Mouse (Mus musculus): ENCODE results near the gene Ccl1. TPM values are rescaled to one million over a fixed set of nuclear protein-coding genes. Genes with fewer than 3 reads are reported as not detected.

Ccl1 gene
- polyA plus RNA-seq, 1 experiment = not detected

DNA sequence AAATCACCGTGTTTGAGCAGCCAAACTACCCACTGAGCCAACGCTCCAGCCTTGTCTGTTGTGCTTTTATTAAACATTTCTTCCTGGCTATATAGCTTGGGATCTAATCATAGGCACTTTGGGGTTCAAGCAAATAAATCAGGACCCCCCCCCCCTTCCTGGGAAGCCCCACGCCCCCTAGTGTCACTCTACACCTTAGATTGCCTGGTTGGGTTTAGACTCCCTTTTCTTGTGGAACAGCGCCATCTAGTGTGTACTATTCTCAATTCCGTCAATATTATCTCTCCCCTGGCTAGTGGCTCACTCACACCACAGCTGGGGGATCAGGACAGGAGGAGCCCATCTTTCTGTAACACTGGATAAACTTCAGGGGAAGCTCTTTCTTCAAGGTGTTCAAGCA lies 127.8 kb downstream of the Ccl1 start:
- WGBS = 31% methylated on average over 5 of the region's 5 CpGs

DNA sequence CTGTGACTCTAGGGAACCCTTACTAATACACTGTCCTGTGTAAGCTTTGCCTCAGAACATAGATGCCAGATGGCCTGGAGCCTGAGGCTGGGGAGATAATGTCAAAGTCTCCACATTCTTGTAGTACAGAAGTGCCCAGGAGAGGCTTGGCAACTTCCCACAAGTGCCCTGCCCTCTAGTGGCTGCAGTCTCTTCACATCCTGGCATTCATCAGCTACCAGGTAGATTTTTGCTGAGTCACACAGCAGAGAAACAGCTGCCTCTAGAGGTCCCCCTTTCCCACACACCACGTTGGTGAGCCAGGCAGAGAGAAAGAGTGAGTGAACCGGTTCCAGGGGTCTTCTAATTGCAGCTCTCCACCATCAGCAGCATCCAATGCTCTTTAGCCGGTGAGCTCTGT lies 130.7 kb downstream of the Ccl1 start:
- Histone ChIP-seq H3K27ac (ENCODE audit: insufficient read depth, low read length) (no peak overlapping the region), H3K27me3 (ENCODE audit: control insufficient read depth, insufficient read depth, low read length) (no peaks in the 10 kb centered on the region), H3K4me3 (ENCODE audit: extremely low read depth, insufficient read depth, insufficient read length) (no peak overlapping the region), H3K36me3 (ENCODE audit: control insufficient read depth, insufficient read depth, low read length) (no peaks in the 10 kb centered on the region), H3K4me1 (ENCODE audit: control insufficient read depth, insufficient read depth, insufficient read length) (no peaks in the 10 kb centered on the region)
- peak in 1 of 2 experiments; percentile 23 for DNase-seq (ENCODE audit: low read depth in 1 of 2, low spot score in 2 of 2)
- 29% methylated on average over 3 of the region's 3 CpGs for WGBS
- TF ChIP-seq POLR2A (IDR thresholded peaks at IDR 0.05; ENCODE audit: low read depth, low read length) (no peak), CTCF (IDR thresholded peaks at IDR 0.05; ENCODE audit: extremely low read depth, insufficient read depth, insufficient read length, insufficient replicate concordance) (peak; percentile 33; the same call in 1 of the 2 replicates)

More for the DNA sequence above, 127.8 kb downstream of the Ccl1 start:
- Histone ChIP-seq H3K4me3 (ENCODE audit: extremely low read depth, insufficient read depth, insufficient read length) (no peak overlapping the region), H3K27ac (ENCODE audit: insufficient read depth, low read length) (no peak overlapping the region), H3K27me3 (ENCODE audit: control insufficient read depth, insufficient read depth, low read length) (no peaks in the 10 kb centered on the region), H3K4me1 (ENCODE audit: control insufficient read depth, insufficient read depth, insufficient read length) (no peaks in the 10 kb centered on the region; the same call in 1 of the 2 replicates), H3K36me3 (ENCODE audit: control insufficient read depth, insufficient read depth, low read length) (no peaks in the 10 kb centered on the region)
- TF ChIP-seq POLR2A (IDR thresholded peaks at IDR 0.05; ENCODE audit: low read depth, low read length) = no peak
- peak; percentile 54; the same call in 1 of the 2 replicates for TF ChIP-seq CTCF (IDR thresholded peaks at IDR 0.05; ENCODE audit: extremely low read depth, insufficient read depth, insufficient read length, insufficient replicate concordance)
- DNase-seq (ENCODE audit: low read depth in 1 of 2, low spot score in 2 of 2) = peak in 1 of 2 experiments; percentile 22

DNA sequence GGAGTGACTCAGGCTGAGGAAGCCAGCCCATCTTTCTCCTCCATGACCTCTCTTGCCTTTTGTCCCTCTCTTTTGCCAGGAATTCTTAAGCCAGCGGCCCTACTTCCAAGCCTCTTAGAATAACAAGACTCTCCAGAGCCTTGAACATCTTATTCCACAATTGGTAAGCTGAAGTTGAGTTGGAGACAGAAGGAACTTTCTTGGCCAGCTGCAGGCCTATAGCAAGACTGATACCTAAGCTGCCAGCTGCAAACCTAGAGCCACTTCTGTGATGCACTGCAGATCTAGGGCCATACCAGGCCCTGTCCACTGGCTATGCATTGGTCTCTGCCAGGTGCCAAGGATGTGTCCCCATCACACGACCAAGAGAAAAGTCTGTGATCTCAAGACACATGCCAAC lies 132.0 kb downstream of the Ccl1 start:
- no peaks in the 10 kb centered on the region for H3K27me3 ChIP-seq (ENCODE audit: control insufficient read depth, insufficient read depth, low read length)
- TF ChIP-seq CTCF (IDR thresholded peaks at IDR 0.05; ENCODE audit: extremely low read depth, insufficient read depth, insufficient read length, insufficient replicate concordance) (no peak), POLR2A (IDR thresholded peaks at IDR 0.05; ENCODE audit: low read depth, low read length) (no peak)
- no peak for DNase-seq (ENCODE audit: low read depth in 1 of 2, low spot score in 2 of 2)
- H3K4me3 ChIP-seq (ENCODE audit: extremely low read depth, insufficient read depth, insufficient read length) = no peak overlapping the region
- H3K27ac ChIP-seq (ENCODE audit: insufficient read depth, low read length) = no peak overlapping the region
- 79% methylated on average over 2 of the region's 2 CpGs for WGBS
- H3K4me1 ChIP-seq (ENCODE audit: control insufficient read depth, insufficient read depth, insufficient read length) = no peaks in the 10 kb centered on the region
- no peaks in the 10 kb centered on the region for H3K36me3 ChIP-seq (ENCODE audit: control insufficient read depth, insufficient read depth, low read length)

DNA sequence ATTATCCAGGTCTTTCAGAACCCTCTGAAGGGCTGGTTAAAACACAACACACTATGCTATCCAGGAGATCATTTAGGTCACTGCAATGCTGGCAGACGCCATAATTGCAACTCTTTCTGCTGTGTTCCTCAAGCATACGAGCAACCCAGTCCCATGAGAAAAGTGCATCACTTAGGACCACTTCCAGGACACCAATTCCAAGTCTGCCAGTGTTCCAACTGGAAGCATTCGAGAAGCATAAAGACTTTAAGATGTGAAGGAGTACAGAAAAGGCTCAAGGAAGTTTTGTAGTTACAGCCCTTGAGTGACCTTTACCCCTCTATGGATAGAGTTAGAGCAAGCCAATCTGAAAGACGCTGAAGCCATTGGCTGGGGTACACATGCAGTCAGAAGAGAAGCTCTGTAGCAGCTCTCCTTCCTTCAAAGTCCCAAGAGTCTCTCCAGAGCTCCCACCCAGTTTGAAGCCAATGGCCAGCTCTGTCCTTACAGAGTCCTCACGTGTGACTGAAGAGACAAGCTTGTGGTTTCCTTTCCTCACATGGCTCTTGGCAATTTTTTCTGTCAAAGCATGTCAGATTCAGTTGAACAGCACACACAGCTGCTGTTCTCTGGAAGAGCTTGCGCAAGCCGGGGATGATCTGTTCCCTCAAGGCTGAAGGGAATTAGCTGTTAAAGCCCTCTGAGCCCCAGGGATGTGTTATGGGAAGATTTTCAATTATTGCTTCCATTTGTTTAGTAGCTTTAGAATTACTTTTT lies 134.0 kb downstream of the Ccl1 start:
- no peaks in the 10 kb centered on the region; the same call in 1 of the 2 replicates for H3K27me3 ChIP-seq (ENCODE audit: control insufficient read depth, insufficient read depth, low read length)
- WGBS = 66% methylated on average over 7 of the region's 7 CpGs
- no peak for DNase-seq (ENCODE audit: low read depth in 1 of 2, low spot score in 2 of 2)
- no peak overlapping the region for H3K27ac ChIP-seq (ENCODE audit: insufficient read depth, low read length)
- TF ChIP-seq CTCF (IDR thresholded peaks at IDR 0.05; ENCODE audit: extremely low read depth, insufficient read depth, insufficient read length, insufficient replicate concordance) = no peak
- TF ChIP-seq POLR2A (IDR thresholded peaks at IDR 0.05; ENCODE audit: low read depth, low read length) = no peak
- no peak overlapping the region for H3K4me3 ChIP-seq (ENCODE audit: extremely low read depth, insufficient read depth, insufficient read length)
- no peaks in the 10 kb centered on the region for H3K36me3 ChIP-seq (ENCODE audit: control insufficient read depth, insufficient read depth, low read length)
- H3K4me1 ChIP-seq (ENCODE audit: control insufficient read depth, insufficient read depth, insufficient read length) = no peaks in the 10 kb centered on the region

DNA sequence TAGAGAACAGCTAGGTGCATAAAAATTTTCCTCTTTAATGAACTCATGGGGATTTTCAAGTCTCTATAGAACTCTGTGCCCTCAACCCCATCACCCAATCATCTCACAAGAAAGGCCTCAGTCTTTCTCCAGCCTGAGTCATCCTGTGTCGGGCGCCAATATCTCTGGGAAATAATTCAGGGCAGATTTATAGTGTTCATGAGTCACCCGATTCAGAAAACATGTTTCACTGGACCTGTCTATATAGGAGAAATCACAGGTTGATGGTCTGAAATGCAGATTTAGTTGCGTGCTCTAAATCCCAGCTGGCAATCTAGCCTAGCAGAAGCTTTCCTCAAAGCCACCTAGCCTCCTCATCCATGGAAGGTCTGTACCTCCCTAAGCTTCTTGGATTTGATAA lies 136.0 kb downstream of the Ccl1 start:
- WGBS = 89% methylated on average over 4 of the region's 4 CpGs
- no peak overlapping the region for H3K4me3 ChIP-seq (ENCODE audit: extremely low read depth, insufficient read depth, insufficient read length)
- no peak for DNase-seq (ENCODE audit: low read depth in 1 of 2, low spot score in 2 of 2)
- TF ChIP-seq POLR2A (IDR thresholded peaks at IDR 0.05; ENCODE audit: low read depth, low read length) (no peak), CTCF (IDR thresholded peaks at IDR 0.05; ENCODE audit: extremely low read depth, insufficient read depth, insufficient read length, insufficient replicate concordance) (no peak)
- H3K27me3 ChIP-seq (ENCODE audit: control insufficient read depth, insufficient read depth, low read length) = no peaks in the 10 kb centered on the region; the same call in 1 of the 2 replicates
- no peak overlapping the region for H3K27ac ChIP-seq (ENCODE audit: insufficient read depth, low read length)
- no peaks in the 10 kb centered on the region for H3K36me3 ChIP-seq (ENCODE audit: control insufficient read depth, insufficient read depth, low read length)
- H3K4me1 ChIP-seq (ENCODE audit: control insufficient read depth, insufficient read depth, insufficient read length) = no peaks in the 10 kb centered on the region

DNA sequence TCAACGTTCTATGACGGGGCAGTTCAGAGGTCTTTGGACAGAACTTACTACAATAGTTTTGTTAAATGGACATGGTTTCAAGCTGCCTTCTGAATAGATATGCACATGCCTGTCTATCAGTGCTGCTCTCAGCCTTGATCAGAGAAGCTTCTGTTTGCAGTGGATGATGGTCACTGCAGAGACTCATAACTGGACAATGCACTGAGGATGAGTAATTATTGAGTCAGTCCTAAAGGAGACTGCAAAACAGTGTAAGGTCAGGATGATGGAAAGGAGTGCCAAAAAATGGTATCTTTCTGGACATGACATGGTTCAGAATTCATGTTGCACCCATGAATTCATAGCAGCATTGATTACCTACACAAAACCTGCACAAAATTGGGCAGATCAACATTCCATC lies 137.2 kb downstream of the Ccl1 start:
- no peak for DNase-seq (ENCODE audit: low read depth in 1 of 2, low spot score in 2 of 2)
- Histone ChIP-seq H3K4me3 (ENCODE audit: extremely low read depth, insufficient read depth, insufficient read length) (no peak overlapping the region), H3K27ac (ENCODE audit: insufficient read depth, low read length) (no peak overlapping the region), H3K4me1 (ENCODE audit: control insufficient read depth, insufficient read depth, insufficient read length) (no peaks in the 10 kb centered on the region), H3K36me3 (ENCODE audit: control insufficient read depth, insufficient read depth, low read length) (no peaks in the 10 kb centered on the region), H3K27me3 (ENCODE audit: control insufficient read depth, insufficient read depth, low read length) (no peaks in the 10 kb centered on the region; the same call in 1 of the 2 replicates)
- TF ChIP-seq CTCF (IDR thresholded peaks at IDR 0.05; ENCODE audit: extremely low read depth, insufficient read depth, insufficient read length, insufficient replicate concordance) (no peak), POLR2A (IDR thresholded peaks at IDR 0.05; ENCODE audit: low read depth, low read length) (no peak)
- WGBS = 94% methylated on average over 2 of the region's 2 CpGs

DNA sequence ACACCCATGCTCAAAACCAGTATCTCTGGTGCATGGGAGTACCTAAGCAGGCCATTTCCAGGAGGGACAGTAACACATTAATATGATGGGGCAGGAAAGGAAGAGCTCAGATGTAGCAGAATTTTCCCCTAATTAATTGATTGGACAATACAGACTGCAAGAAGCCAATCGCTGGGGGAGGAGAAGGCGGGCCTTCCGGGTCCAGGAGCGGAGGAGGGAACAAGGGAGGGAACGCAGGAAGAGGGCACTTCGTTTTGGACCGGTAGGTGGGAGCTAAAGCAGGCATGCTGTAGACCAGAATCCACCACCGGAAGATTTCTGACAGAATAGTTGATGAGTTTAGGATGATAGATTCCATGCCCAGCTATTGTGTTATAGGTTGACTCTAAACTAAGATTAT lies 142.2 kb downstream of the Ccl1 start:
- Histone ChIP-seq H3K4me1 (ENCODE audit: control insufficient read depth, insufficient read depth, insufficient read length) (no peaks in the 10 kb centered on the region), H3K27me3 (ENCODE audit: control insufficient read depth, insufficient read depth, low read length) (no peaks in the 10 kb centered on the region; the same call in 1 of the 2 replicates), H3K36me3 (ENCODE audit: control insufficient read depth, insufficient read depth, low read length) (no peaks in the 10 kb centered on the region), H3K4me3 (ENCODE audit: extremely low read depth, insufficient read depth, insufficient read length) (no peak overlapping the region), H3K27ac (ENCODE audit: insufficient read depth, low read length) (no peak overlapping the region)
- no peak for TF ChIP-seq POLR2A (IDR thresholded peaks at IDR 0.05; ENCODE audit: low read depth, low read length)
- TF ChIP-seq CTCF (IDR thresholded peaks at IDR 0.05; ENCODE audit: extremely low read depth, insufficient read depth, insufficient read length, insufficient replicate concordance) = no peak
- 67% methylated on average over 8 of the region's 8 CpGs for WGBS
- no peak for DNase-seq (ENCODE audit: low read depth in 1 of 2, low spot score in 2 of 2)
